Mouse (Mus musculus): Measurements from ENCODE around the gene Slc16a3. TPM values are rescaled to one million over a fixed set of nuclear protein-coding genes. Genes with fewer than 3 reads are reported as not detected.

Gene Slc16a3
- polyA plus RNA-seq, 2 experiments from 2014 or later = 3.8 to 4.0 TPM

Other genes with a start within 250 kb of the Slc16a3 start
- 100 to 1,000 TPM; 163 to 165 TPM for gene Cenpx, start 234.7 kb upstream of the Slc16a3 start, polyA plus RNA-seq (2017; shearing (Covaris generic))
- 10 to 100 TPM; 19.7 to 24.1 TPM for gene Lrrc45, start 234.6 kb upstream of the Slc16a3 start, polyA plus RNA-seq (2017; shearing (Covaris generic))
- gene Rac3, start 227.0 kb upstream of the Slc16a3 start, polyA plus RNA-seq (2017; shearing (Covaris generic)) = not detected
- gene Dcxr, start 221.2 kb upstream of the Slc16a3 start, polyA plus RNA-seq (2017; shearing (Covaris generic)) = 10 to 100 TPM; 17.0 to 20.9 TPM
- not detected for gene Cbr2, start 216.4 kb upstream of the Slc16a3 start, polyA plus RNA-seq (2017; shearing (Covaris generic))
- 10 to 100 TPM; 35.6 to 69.1 TPM for gene Hmga1b, start 185.7 kb upstream of the Slc16a3 start, polyA plus RNA-seq (2017; shearing (Covaris generic))
- 1 to 10 TPM; 3.5 to 4.9 TPM for gene Rfng, start 164.3 kb upstream of the Slc16a3 start, polyA plus RNA-seq (2017; shearing (Covaris generic))
- gene Gps1, start 164.2 kb upstream of the Slc16a3 start, polyA plus RNA-seq (2017; shearing (Covaris generic)) = 100 to 1,000 TPM; 118 to 137 TPM
- gene Dus1l, start 152.1 kb upstream of the Slc16a3 start, polyA plus RNA-seq (2017; shearing (Covaris generic)) = 10 to 100 TPM; 30.9 to 31.9 TPM
- gene Fasn, start 123.9 kb upstream of the Slc16a3 start, polyA plus RNA-seq (2017; shearing (Covaris generic)) = 10 to 100 TPM; 28.8 to 40.3 TPM
- gene Ccdc57, start 15.6 kb upstream of the Slc16a3 start, polyA plus RNA-seq (2017; shearing (Covaris generic)) = under 1 TPM; 0.41 to 0.46 TPM
- 10 to 100 TPM; 57.0 to 62.6 TPM for gene Csnk1d, start 42.9 kb downstream of the Slc16a3 start, polyA plus RNA-seq (2017; shearing (Covaris generic))
- 100 to 1,000 TPM in 1 of 2 experiments, 10 to 100 TPM in 1; 84.3 to 121 TPM for gene Cd7, start 90.9 kb downstream of the Slc16a3 start, polyA plus RNA-seq (2017; shearing (Covaris generic))
- not detected for gene Sectm1b, start 115.1 kb downstream of the Slc16a3 start, polyA plus RNA-seq (2017; shearing (Covaris generic))
- gene Sectm1a, start 132.7 kb downstream of the Slc16a3 start, polyA plus RNA-seq (2017; shearing (Covaris generic)) = not detected
- gene Tex19.2, start 170.2 kb downstream of the Slc16a3 start, polyA plus RNA-seq (2017; shearing (Covaris generic)) = not detected
- not detected for gene Tex19.1, start 197.7 kb downstream of the Slc16a3 start, polyA plus RNA-seq (2017; shearing (Covaris generic))
- not detected for gene Uts2r, start 211.8 kb downstream of the Slc16a3 start, polyA plus RNA-seq (2017; shearing (Covaris generic))